Mouse (Mus musculus) heart, postnatal 10 days (tissue): ENCODE results near the gene Ttc16. TPM values are rescaled to one million over a fixed set of nuclear protein-coding genes. Genes with fewer than 3 reads are reported as not detected.
A peak's percentile ranks its signal among the peaks of the same experiment; 100 is the strongest.

Experiments
- DNase-seq, 2 experiments: peaks; one replicate each; pipeline ENCODE4 v3.0.0; 2021
- intact Hi-C: fragments of 180-260 bp; cut with DNase I; formaldehyde crosslinking; loops from one replicate; pipeline ENCODE4 v1.15.1; 2025
- total RNA-seq, 2 experiments: library from RNA; stranded (reverse); gene quantifications; 2 replicates each; pipeline ENCODE4 v1.2.3; 2021

Gene Ttc16
- total RNA-seq, 2 experiments from 2014 or later, result not detected

- intact Hi-C loops, result no loop called here
- peak; percentile 66 to 72 for DNase-seq
Measured at GRCm38 (mm10) chr2:32784048-32784681, 8.7 kb upstream of the Ttc16 start, which contains the start of gene Cfap157. Gene Cfap157, minus strand, starts transcription at chr2:32784428.

GRCm38 (mm10) chr2:32781710-32782109 lies 6.3 kb upstream of the Ttc16 start:
- no peak for DNase-seq
- intact Hi-C loops, result no loop called here

GRCm38 (mm10) chr2:32779714-32780113 lies 4.3 kb upstream of the Ttc16 start:
- no peak for DNase-seq
- intact Hi-C loops, result loop anchor here (1.0 to 5.0 kb wide), 2 partner anchors 78 to 148 kb away; no protein-coding TSS in a partner anchor

- intact Hi-C loops, result loop anchor here (1.0 to 5.0 kb wide), 2 partner anchors 78 to 148 kb away; no protein-coding TSS in a partner anchor
- peak; percentile 83 to 88 for DNase-seq
Measured at GRCm38 (mm10) chr2:32779131-32779530, 3.7 kb upstream of the Ttc16 start.

- intact Hi-C loops, result loop anchor here (5.0 kb wide), 1 partner anchor 149 kb away; no protein-coding TSS in a partner anchor
Measured at GRCm38 (mm10) chr2:32778081-32778480, 2.6 kb upstream of the Ttc16 start.

GRCm38 (mm10) chr2:32776192-32776591 lies 759 bp upstream of the Ttc16 start:
- no peak for DNase-seq
- intact Hi-C loops, result loop anchor here (5.0 kb wide), 1 partner anchor 151 kb away; no protein-coding TSS in a partner anchor

More at GRCm38 (mm10) chr2:32778081-32778480, 2.6 kb upstream of the Ttc16 start:
- no peak for DNase-seq

- intact Hi-C loops, result no loop called here
- DNase-seq, result no peak
Measured at GRCm38 (mm10) chr2:32772626-32773279, 2.7 kb downstream of the Ttc16 start.

GRCm38 (mm10) chr2:32771886-32772285 lies 3.5 kb downstream of the Ttc16 start:
- intact Hi-C loops, result no loop called here
- no peak for DNase-seq

- no peak for DNase-seq
- intact Hi-C loops, result no loop called here
Measured at GRCm38 (mm10) chr2:32769327-32770085, 5.9 kb downstream of the Ttc16 start.

GRCm38 (mm10) chr2:32768661-32769285 lies 6.7 kb downstream of the Ttc16 start:
- intact Hi-C loops, result no loop called here
- DNase-seq, result no peak

GRCm38 (mm10) chr2:32767241-32767640 lies 8.2 kb downstream of the Ttc16 start:
- no peak for DNase-seq
- intact Hi-C loops, result no loop called here

GRCm38 (mm10) chr2:32763353-32763752 lies 12.1 kb downstream of the Ttc16 start:
- DNase-seq, result no peak
- intact Hi-C loops, result no loop called here

GRCm38 (mm10) chr2:32761859-32762258 lies 13.6 kb downstream of the Ttc16 start:
- intact Hi-C loops, result no loop called here
- no peak for DNase-seq

- intact Hi-C loops, result no loop called here
- DNase-seq, result no peak
Measured at GRCm38 (mm10) chr2:32761361-32761760, 14.1 kb downstream of the Ttc16 start.

GRCm38 (mm10) chr2:32759001-32759400 lies 16.4 kb downstream of the Ttc16 start:
- DNase-seq, result no peak
- intact Hi-C loops, result no loop called here

- intact Hi-C loops, result no loop called here
- no peak for DNase-seq
Measured at GRCm38 (mm10) chr2:32758503-32758902, 16.9 kb downstream of the Ttc16 start.

- peak; percentile 98 to 99 for DNase-seq
- intact Hi-C loops, result loop anchor here (1.0 kb wide), 2 partner anchors 44 to 49 kb away; partner anchors contain the start of gene Cdk9
Measured at GRCm38 (mm10) chr2:32757056-32757845, 18.2 kb downstream of the Ttc16 start, which contains the start of gene Tor2a. Gene Tor2a, plus strand, starts transcription at chr2:32757234.

- intact Hi-C loops, result loop anchor here (1.0 kb wide), 2 partner anchors 43 to 48 kb away; partner anchors contain the start of gene Cdk9
- no peak for DNase-seq
Measured at GRCm38 (mm10) chr2:32756674-32757055, 18.8 kb downstream of the Ttc16 start.

GRCm38 (mm10) chr2:32752181-32752580 lies 23.3 kb downstream of the Ttc16 start:
- intact Hi-C loops, result no loop called here
- DNase-seq, result no peak

- intact Hi-C loops, result no loop called here
- DNase-seq, result no peak
Measured at GRCm38 (mm10) chr2:32751665-32752033, 23.8 kb downstream of the Ttc16 start.
